36 mouse cellular contexts compared by ENCODE assay signal in the genomic region with DNA sequence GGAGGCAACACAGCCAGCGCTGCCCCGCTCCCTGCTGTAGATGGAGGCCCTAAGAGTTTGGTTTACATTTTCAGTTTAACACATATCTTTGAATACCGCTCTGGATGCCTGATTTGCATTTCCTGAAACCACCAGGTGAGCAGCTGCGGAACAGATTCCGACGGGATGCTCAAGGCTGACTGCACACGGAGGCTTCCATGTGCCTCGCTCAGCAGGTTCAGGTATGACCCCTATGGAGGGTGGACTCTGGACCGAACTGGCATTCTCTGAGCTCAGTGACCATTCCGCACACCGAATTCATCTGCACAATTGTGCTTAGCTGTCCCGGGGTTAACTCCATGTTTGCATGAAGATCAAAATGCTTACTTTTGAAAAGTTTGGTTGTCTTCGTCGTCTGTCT. TPM values are rescaled to one million over a fixed set of nuclear protein-coding genes. Genes with fewer than 3 reads are reported as not detected.
A peak's percentile ranks its signal among the peaks of the same experiment; 100 is the strongest.
DNase-seq lines count a peak whose midpoint lies in the region; ATAC-seq and TF ChIP-seq lines count a peak whose summit lies in the region.
"Had no signal": no experiment of that assay in that cellular context is flagged by ENCODE, and none has a peak within 500 bp of the region (broad histone marks: within the 10 kb centered on the region; RNA-seq: fewer than 3 reads in every experiment).

No protein-coding gene starts in this region.

- no peak for ATAC-seq in erythroid progenitor cell, adult 5-6 weeks (replicated peaks; ENCODE audit: low FRiP score, poor library complexity, severe bottlenecking)
- ATAC-seq: CD4-positive, CD25-positive, alpha-beta regulatory T cell, adult 4 months; forebrain, embryonic 13.5 days; hindbrain, postnatal 0 days; liver, embryonic 12.5 days; liver, postnatal 0 days had no signal

- no peak overlapping the region for H3K4me3 ChIP-seq in small intestine, adult 2 months (ENCODE audit: low read depth, low read length)
- H3K4me3 ChIP-seq: embryonic facial prominence, embryonic 10.5 days; embryonic facial prominence, embryonic 15.5 days; forebrain, embryonic 13.5 days; intestine, embryonic 15.5 days; liver, embryonic 12.5 days; midbrain, embryonic 12.5 days; stomach, embryonic 15.5 days had no signal

- no peaks in the 10 kb centered on the region for H3K27me3 ChIP-seq in small intestine, adult 2 months (ENCODE audit: control insufficient read depth, insufficient read depth, low read length)
- H3K27me3 ChIP-seq: embryonic facial prominence, embryonic 15.5 days; intestine, embryonic 15.5 days; midbrain, embryonic 12.5 days; stomach, embryonic 15.5 days had no signal

- peaks cover 15% of the 10 kb centered on the region for H3K4me1 ChIP-seq in small intestine, adult 2 months (ENCODE audit: control insufficient read depth, insufficient read depth, insufficient read length, low read length)
- H3K4me1 ChIP-seq: embryonic facial prominence, embryonic 10.5 days; embryonic facial prominence, embryonic 15.5 days; intestine, embryonic 15.5 days; liver, embryonic 12.5 days; midbrain, embryonic 12.5 days; stomach, embryonic 15.5 days had no signal

- no peaks in the 10 kb centered on the region for H3K36me3 ChIP-seq in small intestine, adult 2 months (ENCODE audit: control insufficient read depth, insufficient read depth, low read length)
- H3K36me3 ChIP-seq: embryonic facial prominence, embryonic 10.5 days; embryonic facial prominence, embryonic 15.5 days; intestine, embryonic 15.5 days; liver, embryonic 12.5 days; midbrain, embryonic 12.5 days; stomach, embryonic 15.5 days had no signal

- peak; percentile 74 for DNase-seq in kidney, adult 18-20 months
- peak; percentile 87 to 91 for DNase-seq in kidney, adult 8-10 months
- peak; percentile 75 for DNase-seq in kidney, postnatal 10 days
- no peak for DNase-seq in left cerebral cortex, adult 8-10 months (ENCODE audit: low spot score in 2 of 2)
- DNase-seq in embryo, embryonic 11 days, result no peak
- DNase-seq: adrenal gland, postnatal 36 days; cerebellum, adult 18-20 months; cerebellum, postnatal 10 days; gastrocnemius, postnatal 14 days; left cerebral cortex, postnatal 4 days; liver, postnatal 0 days; lung, postnatal 36 days; right cerebral cortex, postnatal 14 days; thymus, postnatal 25 days had no signal

- peak overlapping the region; percentile 46 for H3K27ac ChIP-seq in small intestine, adult 2 months (ENCODE audit: insufficient read depth, low read depth, low read length)
- H3K27ac ChIP-seq: embryonic facial prominence, embryonic 10.5 days; embryonic facial prominence, embryonic 15.5 days; forebrain, embryonic 13.5 days; hindbrain, postnatal 0 days; intestine, embryonic 15.5 days; liver, embryonic 12.5 days; midbrain, embryonic 12.5 days; stomach, embryonic 15.5 days had no signal

- TF ChIP-seq POLR2A in small intestine, adult 2 months (IDR thresholded peaks at IDR 0.05; ENCODE audit: low read depth, low read length), result no peak

- 71% methylated on average over 14 of the region's 14 CpGs for WGBS in small intestine, adult 2 months

- TF ChIP-seq CTCF in small intestine, adult 2 months (IDR thresholded peaks at IDR 0.05; ENCODE audit: extremely low read depth, insufficient read length, insufficient replicate concordance, low read depth, low read length), result no peak

RNA-seq across cellular contexts. Expression of a gene that starts 39.8 kb away (rescaled TPM):
- 10.3 and 27.4 TPM in 2 replicates for polyA plus RNA-seq in small intestine, adult 2 months (2012; rRNA removed)
- 10 to 100 TPM; 15.9 to 17.7 (median 16.5) TPM for total RNA-seq in left cerebral cortex, adult 8-10 months (2022)
- total RNA-seq in erythroid progenitor cell, adult 5-6 weeks (2015; ENCODE audit: low replicate concordance), result 2.9 and 4.7 TPM in 2 replicates
- total RNA-seq in erythroid progenitor cell, adult 5-6 weeks (2017; ENCODE audit: low replicate concordance), result 1.5 and 3.3 TPM in 2 replicates

RNA-seq across cellular contexts. Expression of a gene that starts 46.5 kb away (rescaled TPM):
- 0.86 TPM in 1 of 2 replicates, not detected in the other for polyA plus RNA-seq in small intestine, adult 2 months (2012; rRNA removed)
- not detected for total RNA-seq in left cerebral cortex, adult 8-10 months (2022)
- 132 and 167 TPM in 2 replicates for total RNA-seq in erythroid progenitor cell, adult 5-6 weeks (2015; ENCODE audit: low replicate concordance)
- 99.0 and 117 TPM in 2 replicates for total RNA-seq in erythroid progenitor cell, adult 5-6 weeks (2017; ENCODE audit: low replicate concordance)
- total RNA-seq: gastrocnemius, postnatal 14 days; heart, postnatal 25 days; hindbrain, postnatal 0 days; layer of hippocampus, adult 8-10 months; layer of hippocampus, postnatal 25 days; left cerebral cortex, postnatal 4 days had no signal
- polyA plus RNA-seq: brain, embryonic 14.5 days; CD4-positive, CD25-positive, alpha-beta regulatory T cell, adult 4 months; cortical plate, adult 2 months; embryonic facial prominence, embryonic 10.5 days; forebrain, embryonic 13.5 days; heart, embryonic 14.5 days; hindbrain, embryonic 11.5 days; intestine, embryonic 15.5 days; limb, embryonic 14.5 days; midbrain, embryonic 12.5 days; neural tube, embryonic 14.5 days had no signal

RNA-seq across cellular contexts. Expression of a gene that starts 56.6 kb away (rescaled TPM):
- 10.9 and 23.3 TPM in 2 replicates for polyA plus RNA-seq in small intestine, adult 2 months (2012; rRNA removed)
- under 1 TPM; 0.37 to 0.76 (median 0.54) TPM for total RNA-seq in left cerebral cortex, adult 8-10 months (2022)
- total RNA-seq in erythroid progenitor cell, adult 5-6 weeks (2015; ENCODE audit: low replicate concordance), result not detected in 2 replicates
- total RNA-seq in erythroid progenitor cell, adult 5-6 weeks (2017; ENCODE audit: low replicate concordance), result not detected in 2 replicates
- total RNA-seq: adrenal gland, postnatal 36 days; gastrocnemius, postnatal 14 days; granulocyte monocyte progenitor cell, adult 5-6 weeks; heart, postnatal 25 days; hindbrain, postnatal 0 days; left cerebral cortex, postnatal 4 days; megakaryocyte, adult 5-6 weeks had no signal
- polyA plus RNA-seq: CD4-positive, CD25-positive, alpha-beta regulatory T cell, adult 4 months; embryonic facial prominence, embryonic 15.5 days; forebrain, embryonic 13.5 days; midbrain, embryonic 12.5 days had no signal

Comparison
In these comparisons a context has a peak if more than half of its experiments do, and no peak if none do; other contexts are left out.
1. DNase-seq: peak in kidney, adult 18-20 months (single experiment), kidney, adult 8-10 months (2 of 2) and kidney, postnatal 10 days (single experiment); none in left cerebral cortex, adult 8-10 months (0 of 2) and embryo, embryonic 11 days (single experiment).
2. RNA of a gene that starts 46.5 kb away (total RNA-seq): 99.0 to 167 TPM in erythroid progenitor cell, adult 5-6 weeks; not detected in left cerebral cortex, adult 8-10 months; every median in the first group is over 100 times any median in the second.